Mouse (Mus musculus): ENCODE data around the gene Zmiz2. TPM values are rescaled to one million over a fixed set of nuclear protein-coding genes. Genes with fewer than 3 reads are reported as not detected.

The Zmiz2 gene
- total and polyA plus RNA-seq, 3 experiments, result 10.6 to 238 (median 46.3) TPM

- DNase-seq (ENCODE audit: extremely low read depth), result peak; percentile 93
- TF ChIP-seq TBP (conservative IDR thresholded peaks at IDR 0.05; ENCODE audit: low read depth, low read length) (0 out of 2 replicates have a peak, but pooled peaks have one; percentile 22), PAX5 (IDR thresholded peaks at IDR 0.05; ENCODE audit: low read length) (no peak), RCOR1 (conservative IDR thresholded peaks at IDR 0.05; ENCODE audit: low read depth, low read length) (no peak), POLR2A (IDR thresholded peaks at IDR 0.05; ENCODE audit: low read depth, low read length) (peak; percentile 54), MAX (IDR thresholded peaks at IDR 0.05; ENCODE audit: low read length) (no peak; the same call in 1 of the 2 replicates), MEF2A (IDR thresholded peaks at IDR 0.05; ENCODE audit: borderline replicate concordance, low read depth, low read length) (peak; percentile 78; the same call in 1 of the 2 replicates), CHD2 (IDR thresholded peaks at IDR 0.05; ENCODE audit: low read length) (peak; percentile 44; the same call in 1 of the 2 replicates), UBTF (IDR thresholded peaks at IDR 0.05; ENCODE audit: low read depth, low read length) (peak; percentile 79; the same call in 1 of the 2 replicates), CTCF (conservative IDR thresholded peaks at IDR 0.05 in 1 of 2, IDR thresholded peaks at IDR 0.05 in 1 of 2; ENCODE audit: low read depth in 2 of 2, low read length in 2 of 2) (no peak), MAFK (IDR thresholded peaks at IDR 0.05; ENCODE audit: insufficient replicate concordance, low read length) (no peak), RAD21 (IDR thresholded peaks at IDR 0.05; ENCODE audit: low read depth, low read length) (no peak), JUN (IDR thresholded peaks at IDR 0.05; ENCODE audit: insufficient read depth, low read depth, low read length) (no peak), E2F4 (IDR thresholded peaks at IDR 0.05; ENCODE audit: insufficient replicate concordance, low read depth, low read length) (no peak), USF2 (conservative IDR thresholded peaks at IDR 0.05; ENCODE audit: low read depth, low read length) (no peak), ZNF384 (IDR thresholded peaks at IDR 0.05; ENCODE audit: low read depth, low read length) (no peak), ZKSCAN1 (IDR thresholded peaks at IDR 0.05; ENCODE audit: borderline replicate concordance, low read depth, low read length) (no peak), ELF1 (IDR thresholded peaks at IDR 0.05; ENCODE audit: low read depth, low read length) (no peak), ETS1 (conservative IDR thresholded peaks at IDR 0.05; ENCODE audit: low read depth, low read length) (peak; percentile 41; the same call in 1 of the 2 replicates), ZC3H11A (IDR thresholded peaks at IDR 0.05; ENCODE audit: low read depth, low read length) (no peak), MAZ (IDR thresholded peaks at IDR 0.05; ENCODE audit: low read depth, low read length) (peak; percentile 85), MYC (IDR thresholded peaks at IDR 0.05; ENCODE audit: low read depth, low read length) (peak; percentile 70), SMC3 (IDR thresholded peaks at IDR 0.05; ENCODE audit: low read depth, low read length) (no peak), MXI1 (IDR thresholded peaks at IDR 0.05; ENCODE audit: low read depth, low read length) (peak; percentile 94), USF1 (IDR thresholded peaks at IDR 0.05; ENCODE audit: low read depth, low read length) (no peak), NELFE (IDR thresholded peaks at IDR 0.05; ENCODE audit: low read depth, low read length) (0 out of 2 replicates have a peak, but pooled peaks have one; percentile 40), JUND (conservative IDR thresholded peaks at IDR 0.05; ENCODE audit: low read depth, low read length) (0 out of 2 replicates have a peak, but pooled peaks have one; percentile 41), ZMIZ1 (IDR thresholded peaks at IDR 0.05; ENCODE audit: low read depth, low read length) (peak; percentile 49; the same call in 1 of the 2 replicates), POLR2AphosphoS2 (IDR thresholded peaks at IDR 0.05; ENCODE audit: low read depth, low read length) (no peak), EP300 (IDR thresholded peaks at IDR 0.05; ENCODE audit: low read length) (peak; percentile 38; the same call in 1 of the 2 replicates), TCF12 (IDR thresholded peaks at IDR 0.05; ENCODE audit: low read depth, low read length) (0 out of 2 replicates have a peak, but pooled peaks have one; percentile 15), IRF4 (IDR thresholded peaks at IDR 0.05; ENCODE audit: low read depth, low read length) (peak; percentile 91), CHD1 (IDR thresholded peaks at IDR 0.05; ENCODE audit: low read depth, low read length) (0 out of 2 replicates have a peak, but pooled peaks have one; percentile 74), SIN3A (IDR thresholded peaks at IDR 0.05; ENCODE audit: low read length) (peak; percentile 95), NRF1 (IDR thresholded peaks at IDR 0.05; ENCODE audit: low read depth, low read length) (peak; percentile 58), BHLHE40 (IDR thresholded peaks at IDR 0.05; ENCODE audit: low read depth, low read length) (no peak), KAT2A (IDR thresholded peaks at IDR 0.05; ENCODE audit: insufficient replicate concordance, low read length) (no peak), GABPA (IDR thresholded peaks at IDR 0.05; ENCODE audit: insufficient replicate concordance, low read depth, low read length) (no peak), HCFC1 (IDR thresholded peaks at IDR 0.05; ENCODE audit: low read depth, low read length) (peak; percentile 44; the same call in 1 of the 2 replicates)
- Histone ChIP-seq H3K4me1 (ENCODE audit: control insufficient read depth in 1 of 2, insufficient read depth in 2 of 2) (peaks cover 5 to 48% of the 10 kb centered on the region in 2 experiments; a peak in 3 of 4 replicates), H3K27me3 (replicated peaks) (no peaks in the 10 kb centered on the region), H3K4me3 (replicated peaks in 1 of 3; ENCODE audit: low read depth in 2 of 3, low read length in 2 of 3, poor library complexity in 1 of 3) (peak overlapping the region; percentile 93 to 94 (median 93)), H3K27ac (ENCODE audit: insufficient read depth, low read depth) (peak overlapping the region; percentile 91), H3K4me2 (ENCODE audit: insufficient read depth, low read depth, poor library complexity, severe bottlenecking) (peak overlapping the region; percentile 99), H3K36me3 (replicated peaks in 1 of 2; ENCODE audit: control insufficient read depth in 1 of 2, insufficient read depth in 1 of 2, low read length in 1 of 2) (peaks cover 24 to 36% of the 10 kb centered on the region in 2 experiments), H3K9me3 (replicated peaks; ENCODE audit: low read length) (no peaks in the 10 kb centered on the region), H3K79me2 (replicated peaks; ENCODE audit: control insufficient read depth, extremely low read depth, insufficient read depth, poor library complexity, severe bottlenecking) (peaks cover 34% of the 10 kb centered on the region), H3K9ac (ENCODE audit: insufficient read depth, low read depth) (peak overlapping the region; percentile 100)
- in situ Hi-C loops (cut with MboI; ENCODE audit: low pct_ligation_motif_present, low pct_unique_long_range_greater_than_20kb, low sequenced_read_pairs), result no loop called here
- dilution Hi-C loops (cut with MboI; ENCODE audit: extremely low pct_ligation_motif_present, extremely low pct_unique_long_range_greater_than_20kb, low sequenced_read_pairs), result no loop called here
Measured at GRCm38 (mm10) chr11:6416405-6417034, 27.6 kb downstream of the Zmiz2 start.
